Mouse (Mus musculus) stomach, postnatal 0 days (tissue): ENCODE data around the gene H2afz.

Experiments used
- CTCF ChIP-seq: IDR thresholded peaks from 2 replicates; pipeline ENCODE4 v1.5.1; 2016; ENCODE audit warnings: antibody characterized with exemption, low read depth, mild to moderate bottlenecking, moderate library complexity
- EP300 ChIP-seq: optimal IDR thresholded peaks from 2 replicates; pipeline ENCODE3; 2016; ENCODE audit warnings: antibody characterized with exemption

- TF ChIP-seq CTCF: no peak
- no peak for TF ChIP-seq EP300
Measured at GRCm38 (mm10) chr3:137863330-137864123, 760 bp upstream of the H2afz start.
